Comparison of ENCODE assay signal across 35 mouse cellular contexts in the genomic region with DNA sequence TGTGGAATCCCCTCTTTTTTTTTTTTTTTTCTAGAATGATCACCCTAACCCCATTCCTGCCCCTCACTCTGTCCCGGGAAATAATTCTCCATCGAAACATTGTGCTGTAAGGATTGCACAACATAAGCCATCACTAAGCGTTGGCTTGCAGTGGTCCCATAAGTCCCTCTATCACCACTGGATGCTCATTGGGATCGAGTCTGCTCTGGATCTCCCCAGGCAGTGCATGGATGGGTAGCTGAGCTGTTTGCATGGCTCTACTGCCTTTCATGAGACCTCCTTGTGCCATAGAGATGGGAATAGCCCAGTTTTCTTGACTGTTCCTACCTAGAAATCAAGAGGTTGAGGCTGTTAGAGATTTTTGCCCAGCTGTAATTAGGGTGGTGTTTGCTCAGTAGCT. TPM values are rescaled to one million over a fixed set of nuclear protein-coding genes. Genes with fewer than 3 reads are reported as not detected.
"Had no signal": no experiment of that assay in that cellular context is flagged by ENCODE, and none has a peak within 500 bp of the region (broad histone marks: within the 10 kb centered on the region; RNA-seq: fewer than 3 reads in every experiment).

No protein-coding gene starts in this region.

- H3K9me3 ChIP-seq: heart, embryonic 10.5 days; heart, embryonic 12.5 days; heart, embryonic 13.5 days; heart, embryonic 15.5 days; hindbrain, embryonic 10.5 days; hindbrain, embryonic 12.5 days; hindbrain, embryonic 13.5 days; hindbrain, embryonic 15.5 days; intestine, embryonic 15.5 days; kidney, embryonic 15.5 days had no signal

- H3K4me3 ChIP-seq: heart, embryonic 10.5 days; heart, embryonic 12.5 days; heart, embryonic 13.5 days; heart, embryonic 15.5 days; hindbrain, embryonic 10.5 days; hindbrain, embryonic 12.5 days; hindbrain, embryonic 13.5 days; hindbrain, embryonic 15.5 days; intestine, embryonic 15.5 days; kidney, embryonic 15.5 days; layer of hippocampus, adult 2 months had no signal

- H3K4me1 ChIP-seq: hindbrain, embryonic 12.5 days; hindbrain, embryonic 13.5 days; hindbrain, embryonic 15.5 days; intestine, embryonic 15.5 days had no signal

- H3K36me3 ChIP-seq: heart, embryonic 10.5 days; heart, embryonic 12.5 days; heart, embryonic 13.5 days; heart, embryonic 15.5 days; hindbrain, embryonic 10.5 days; hindbrain, embryonic 12.5 days; hindbrain, embryonic 13.5 days; hindbrain, embryonic 15.5 days; intestine, embryonic 15.5 days; kidney, embryonic 15.5 days had no signal

- DNase-seq: heart, postnatal 10 days; heart, postnatal 14 days; heart, postnatal 36 days; heart, postnatal 4 days; kidney, adult 11 months; kidney, adult 18-20 months; kidney, adult 2 months; kidney, adult 8-10 months; kidney, adult 9 months; kidney, postnatal 10 days; kidney, postnatal 14 days; kidney, postnatal 25 days; kidney, postnatal 36 days; kidney, postnatal 4 days; layer of hippocampus, adult 9-11 months; layer of hippocampus, postnatal 36 days had no signal

- H3K27ac ChIP-seq: heart, embryonic 10.5 days; heart, embryonic 13.5 days; heart, embryonic 15.5 days; hindbrain, embryonic 10.5 days; hindbrain, embryonic 12.5 days; hindbrain, embryonic 13.5 days; hindbrain, embryonic 14.5 days; hindbrain, embryonic 15.5 days; hindbrain, postnatal 0 days; intestine, embryonic 15.5 days; kidney, embryonic 15.5 days; kidney, postnatal 0 days; layer of hippocampus, adult 2 months had no signal

- ATAC-seq: hindbrain, embryonic 16.5 days; hindbrain, postnatal 0 days; inflammation-experienced regulatory T-cells, adult 6 months; intestine, embryonic 15.5 days; intestine, embryonic 16.5 days; intestine, postnatal 0 days had no signal

- H3K4me2 ChIP-seq: heart, embryonic 11.5 days; heart, embryonic 12.5 days; heart, embryonic 13.5 days; heart, embryonic 15.5 days; hindbrain, embryonic 12.5 days; hindbrain, embryonic 13.5 days; hindbrain, embryonic 14.5 days; hindbrain, embryonic 15.5 days; intestine, embryonic 15.5 days; kidney, embryonic 15.5 days had no signal

- H3K27me3 ChIP-seq: heart, embryonic 13.5 days; heart, embryonic 15.5 days; hindbrain, embryonic 12.5 days; hindbrain, embryonic 13.5 days; hindbrain, embryonic 15.5 days; intestine, embryonic 15.5 days; kidney, embryonic 15.5 days had no signal

- H3K9ac ChIP-seq: heart, embryonic 12.5 days; heart, embryonic 13.5 days; heart, embryonic 15.5 days; hindbrain, embryonic 12.5 days; hindbrain, embryonic 13.5 days; hindbrain, embryonic 14.5 days; hindbrain, embryonic 15.5 days; intestine, embryonic 15.5 days; kidney, embryonic 15.5 days had no signal

RNA-seq across cellular contexts. Expression of a gene that starts 13.0 kb away (rescaled TPM):
- polyA plus RNA-seq: inflammation-experienced regulatory T-cells, adult 6 months had no signal
